Mouse (Mus musculus) layer of hippocampus, adult 8-10 months (tissue): ENCODE data around the gene Lpin2. TPM values are rescaled to one million over a fixed set of nuclear protein-coding genes. Genes with fewer than 3 reads are reported as not detected.

Source experiments
- DNase-seq, 2 experiments: peaks; one replicate each; pipeline ENCODE4 v3.0.0; 2022; ENCODE audit warnings: low spot score in 2 of 2
- total RNA-seq, 4 experiments: library from RNA; stranded (reverse); gene quantifications; 2 replicates each; pipeline ENCODE4 v1.2.4; 2022

Gene Lpin2
- total RNA-seq, 4 experiments from 2014 or later: 87.1 to 123 (median 105) TPM

GRCm38 (mm10) chr17:71230108-71230709 is 47.8 kb downstream of the Lpin2 start:
- no peak for DNase-seq

GRCm38 (mm10) chr17:71231998-71232397 is 49.6 kb downstream of the Lpin2 start:
- DNase-seq: no peak

DNA sequence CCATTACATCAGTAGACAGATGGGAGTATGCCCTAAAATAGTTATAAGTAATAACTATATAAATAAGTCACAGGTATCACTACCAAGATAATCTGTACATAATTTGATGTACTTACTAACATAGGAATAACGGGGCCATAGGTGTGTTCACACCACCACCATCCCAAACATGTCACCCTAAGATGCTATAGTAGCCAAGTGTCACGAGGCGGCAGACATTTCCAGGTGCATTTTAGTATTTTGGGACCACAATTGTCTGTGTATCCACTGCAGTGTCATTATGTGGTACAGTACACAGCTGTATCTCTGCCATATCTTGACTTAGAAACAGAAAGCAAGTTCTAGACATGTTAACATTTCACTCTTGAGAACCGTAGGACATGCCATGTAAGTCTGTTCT is 50.9 kb downstream of the Lpin2 start:
- DNase-seq: no peak

DNA sequence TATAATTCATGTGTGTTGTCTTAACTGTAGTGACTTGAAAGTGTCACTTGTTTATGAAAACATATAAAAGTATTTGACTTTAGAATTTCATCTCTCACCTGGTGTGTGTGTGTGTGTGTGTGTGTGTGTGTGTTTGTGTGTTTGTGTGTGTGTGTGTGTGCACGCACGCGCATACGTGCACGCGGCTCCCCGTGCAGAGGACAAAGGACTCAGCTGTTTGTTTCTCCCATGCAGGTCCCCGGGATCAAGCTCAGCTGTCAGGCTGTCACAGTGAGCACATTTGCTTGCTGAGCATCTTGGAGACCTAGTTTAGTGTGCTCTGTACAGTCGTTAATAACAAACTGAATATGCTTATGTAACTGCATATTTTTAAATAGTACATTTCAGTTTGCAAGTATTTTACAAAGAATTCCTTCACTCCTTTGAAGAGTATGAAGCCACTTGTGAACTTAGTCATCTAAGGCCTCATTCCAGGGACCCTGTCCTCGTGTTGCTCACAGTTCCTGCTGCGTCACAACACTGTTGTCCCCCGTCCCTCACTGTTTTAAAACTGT is 51.8 kb downstream of the Lpin2 start:
- DNase-seq: no peak

- no peak for DNase-seq
These were observed 53.0 kb downstream of the Lpin2 start for GRCm38 (mm10) chr17:71235229-71235958.

GRCm38 (mm10) chr17:71238494-71238893 is 56.1 kb downstream of the Lpin2 start:
- DNase-seq: no peak

DNA sequence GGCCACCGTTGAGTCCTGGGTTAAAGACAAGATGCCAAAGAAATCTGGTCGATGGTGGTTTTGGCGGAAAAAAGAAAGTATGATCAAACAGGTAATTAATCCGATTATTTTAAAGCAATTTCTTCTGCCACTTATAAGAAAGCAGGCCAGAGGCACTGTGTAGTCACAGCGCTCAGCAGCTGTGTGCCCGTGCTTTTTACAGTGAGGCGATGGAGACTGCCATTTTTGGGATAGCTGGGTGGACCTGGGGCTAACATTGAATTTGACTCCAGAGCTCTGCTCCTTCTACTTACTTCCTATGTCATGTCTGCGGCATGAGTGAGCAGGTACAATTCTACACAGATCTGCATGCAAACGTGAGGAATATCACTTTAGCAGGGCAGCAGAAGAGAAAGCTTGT is 58.5 kb downstream of the Lpin2 start:
- DNase-seq: no peak

GRCm38 (mm10) chr17:71242666-71243065 is 60.3 kb downstream of the Lpin2 start:
- DNase-seq: no peak

DNA sequence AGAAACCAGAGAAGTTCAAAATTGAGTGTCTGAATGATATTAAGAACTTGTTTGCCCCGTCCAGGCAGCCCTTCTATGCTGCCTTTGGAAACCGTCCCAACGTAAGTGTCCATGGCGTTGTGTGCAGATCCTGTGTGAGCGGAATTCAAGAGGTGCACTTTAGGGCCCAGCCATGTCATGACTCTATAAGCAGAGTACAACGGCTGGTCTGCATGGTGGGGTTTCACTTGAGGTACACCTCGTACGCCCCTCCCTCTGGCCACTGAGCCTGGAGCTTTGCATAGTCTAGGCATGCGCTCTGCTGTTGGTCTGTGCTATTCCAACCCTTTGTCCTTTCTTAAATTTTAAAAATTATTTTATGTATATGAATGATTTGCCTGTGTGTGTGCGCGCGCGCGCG is 62.8 kb downstream of the Lpin2 start:
- DNase-seq: no peak

GRCm38 (mm10) chr17:71246022-71246421 is 63.7 kb downstream of the Lpin2 start:
- DNase-seq: no peak

GRCm38 (mm10) chr17:71248963-71249362 is 66.6 kb downstream of the Lpin2 start:
- DNase-seq: no peak

GRCm38 (mm10) chr17:71250046-71250445 is 67.7 kb downstream of the Lpin2 start:
- no peak for DNase-seq

DNA sequence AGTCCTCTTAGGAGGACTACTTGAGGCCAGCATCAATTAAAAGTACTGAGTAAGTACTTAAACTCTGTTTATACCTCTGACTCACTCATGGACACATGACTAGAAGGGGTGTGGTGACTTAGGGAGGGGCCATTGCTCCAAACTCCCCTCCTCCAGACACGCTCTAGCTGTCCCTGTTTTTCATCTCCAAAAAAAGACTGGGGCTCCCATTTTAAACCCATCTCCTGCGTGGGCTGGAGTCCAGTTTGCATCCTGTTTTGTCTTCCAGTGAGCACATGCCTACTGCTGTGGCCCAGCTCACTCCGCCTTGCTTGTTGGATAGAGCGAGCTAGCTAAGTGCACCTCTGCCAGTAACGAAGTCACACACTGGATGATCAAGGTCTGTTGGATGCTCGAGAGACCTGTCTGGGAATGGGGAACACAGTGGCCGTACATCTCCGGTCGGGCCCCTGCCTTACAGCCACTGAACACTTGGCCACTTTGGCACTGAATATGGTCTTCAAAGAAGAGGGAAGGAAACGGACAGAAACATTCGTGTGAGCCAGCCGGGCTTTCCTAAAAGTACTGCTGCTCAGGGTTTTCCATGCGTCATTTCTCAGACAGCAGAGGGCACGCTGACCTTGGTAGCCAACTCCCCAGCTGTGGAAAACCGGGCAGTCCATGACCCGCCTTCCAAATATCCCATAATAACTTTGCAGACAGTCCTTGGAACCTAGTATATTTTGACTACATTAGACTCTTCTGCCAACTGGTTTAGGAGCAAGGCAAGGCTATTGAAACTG is 68.7 kb downstream of the Lpin2 start:
- DNase-seq: no peak

GRCm38 (mm10) chr17:71251601-71252001 is 69.2 kb downstream of the Lpin2 start:
- no peak for DNase-seq

DNA sequence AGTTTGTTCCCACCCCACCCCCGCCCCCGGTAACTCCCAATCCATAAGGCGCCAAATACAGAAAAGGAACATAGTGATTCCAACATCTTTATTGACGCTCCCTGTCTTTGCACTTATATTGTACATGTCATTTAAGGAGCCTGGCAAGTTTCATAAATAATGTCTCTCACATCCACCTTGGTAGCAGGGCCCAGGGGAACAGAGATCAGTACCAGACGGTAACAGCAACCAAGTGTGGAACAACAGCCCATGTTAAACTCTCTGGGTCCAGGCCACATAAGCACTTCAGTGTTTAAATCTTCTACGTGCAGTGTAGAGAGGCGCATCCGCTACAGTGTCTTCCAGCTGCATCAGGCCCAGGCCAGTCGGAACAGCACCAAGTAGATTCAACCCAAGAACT is 69.7 kb downstream of the Lpin2 start:
- no peak for DNase-seq

- DNase-seq: no peak
These were observed 71.0 kb downstream of the Lpin2 start for GRCm38 (mm10) chr17:71253391-71253790.

DNA sequence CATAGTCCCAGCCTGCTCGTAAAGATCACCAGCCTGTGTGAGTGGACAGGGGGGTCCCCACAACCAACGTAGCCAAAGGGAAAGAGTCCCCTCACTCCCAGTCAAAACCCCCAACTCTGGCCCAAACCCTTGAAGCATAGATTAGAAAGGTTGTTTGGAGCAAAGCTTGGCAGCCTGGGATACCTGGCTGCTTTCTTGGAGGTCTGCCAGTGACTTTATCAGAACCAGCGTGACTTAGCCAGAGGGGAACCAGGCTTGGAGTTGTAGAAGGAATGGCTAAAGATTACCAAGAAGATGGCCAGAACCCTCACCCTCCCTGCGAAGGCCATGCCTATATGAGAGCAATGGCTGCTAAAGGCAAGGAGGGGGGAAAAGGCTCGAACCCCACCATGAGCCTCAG is 71.7 kb downstream of the Lpin2 start:
- DNase-seq: no peak

DNA sequence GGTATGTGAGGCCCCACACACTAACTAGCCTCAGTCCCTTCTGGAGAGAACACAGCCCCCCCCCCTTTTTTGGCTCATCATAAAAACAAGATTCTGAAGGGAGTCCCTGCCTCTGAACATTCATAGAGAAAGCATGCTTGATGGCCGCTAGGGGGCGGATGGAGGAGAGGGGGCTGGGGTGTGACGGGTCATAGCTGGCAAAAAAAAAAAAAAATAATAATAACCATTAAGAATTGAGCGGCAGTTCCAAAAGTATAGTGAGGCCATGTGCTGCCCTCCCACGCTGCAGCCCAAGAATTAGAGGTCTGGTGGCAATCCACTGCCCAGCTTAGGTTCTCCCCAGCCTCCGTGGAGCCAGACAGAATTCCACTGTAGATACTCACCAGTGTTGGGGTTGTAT is 72.4 kb downstream of the Lpin2 start:
- DNase-seq: no peak

DNA sequence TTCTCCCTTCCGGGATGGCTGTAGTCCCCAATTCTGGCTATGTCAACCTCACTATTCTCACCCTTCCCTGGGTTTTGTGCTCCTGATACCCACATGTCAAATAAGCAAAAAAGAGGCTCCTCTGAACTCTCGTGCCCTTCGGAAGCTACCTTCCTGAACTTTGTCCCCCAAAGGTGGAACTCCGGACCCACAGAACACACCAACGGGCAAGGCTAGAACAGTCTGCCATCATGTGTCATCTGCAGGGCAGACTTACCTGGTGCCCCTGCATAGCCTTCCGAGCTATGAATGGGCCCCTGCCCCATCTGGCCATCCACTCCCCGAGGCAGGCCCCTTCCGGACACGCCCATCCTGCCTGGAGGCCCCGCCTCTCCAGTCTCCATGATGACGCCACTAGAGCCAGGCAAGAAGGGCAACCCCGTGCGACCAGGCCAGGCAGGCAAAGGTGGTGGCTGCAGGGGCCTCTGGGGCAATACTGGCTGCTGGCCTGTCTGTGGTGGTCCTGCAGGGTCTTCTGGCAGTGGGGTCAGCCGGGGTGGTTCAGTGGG is 73.8 kb downstream of the Lpin2 start:
- no peak for DNase-seq

- no peak for DNase-seq
These were observed 74.6 kb downstream of the Lpin2 start for GRCm38 (mm10) chr17:71256806-71257536.

DNA sequence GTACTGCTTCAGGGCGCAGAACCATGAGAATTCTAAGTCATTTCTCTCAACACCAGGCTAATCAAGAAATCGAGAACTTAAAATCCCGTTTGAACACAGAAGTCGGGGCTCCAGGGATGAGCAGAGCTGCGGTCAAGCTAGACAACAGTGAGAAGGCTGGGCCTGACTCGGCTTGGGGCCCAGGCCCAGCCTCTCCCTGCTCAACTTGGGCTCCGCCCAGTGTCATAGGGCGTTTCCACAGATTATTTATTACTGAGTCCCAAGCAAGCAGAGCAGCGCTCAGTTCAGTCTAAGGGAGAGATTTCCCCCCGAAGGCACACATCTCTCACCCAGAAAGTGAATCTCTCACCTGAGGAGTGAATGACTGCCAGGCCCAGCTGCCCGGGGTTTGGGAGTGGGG is 77.4 kb downstream of the Lpin2 start:
- DNase-seq: no peak
